Mouse (Mus musculus) hindbrain, embryonic 16.5 days (tissue): ENCODE data around the gene Gpr87. TPM values are rescaled to one million over a fixed set of nuclear protein-coding genes. Genes with fewer than 3 reads are reported as not detected.

Experiments
- ATAC-seq: fragments of 200-750 bp; cut with Nextera tagmentation; 2 replicates; pipeline ENCODE4 v1.8.0; 2017; ENCODE audit warnings: moderate TSS enrichment, moderate library complexity
- H3K27ac ChIP-seq: fragments of 300-500 bp; sonication (generic); 2 replicates; pipeline ENCODE4 v1.5.1; 2014; ENCODE audit warnings: low read depth, mild to moderate bottlenecking, control low read depth, low read length, moderate library complexity
- H3K27me3 ChIP-seq: fragments of 300-500 bp; sonication (generic); replicated peaks from 2 replicates; pipeline ENCODE4 v1.6.1; 2014; ENCODE audit warnings: low read length; ENCODE audit not compliant: control insufficient read depth, insufficient read depth
- H3K36me3 ChIP-seq: fragments of 300-500 bp; sonication (generic); 2 replicates; pipeline ENCODE4 v1.6.1; 2014; ENCODE audit warnings: mild to moderate bottlenecking, low read length, moderate library complexity, mixed read lengths; ENCODE audit not compliant: control insufficient read depth, insufficient read depth
- H3K4me1 ChIP-seq: fragments of 300-500 bp; sonication (generic); 2 replicates; pipeline ENCODE4 v1.6.1; 2014; ENCODE audit warnings: low read depth, low read length; ENCODE audit not compliant: control insufficient read depth, insufficient read depth
- H3K4me2 ChIP-seq: fragments of 300-500 bp; sonication (generic); 2 replicates; pipeline ENCODE4 v1.6.1; 2014; ENCODE audit warnings: mild to moderate bottlenecking, low read length, control low read depth, moderate library complexity
- H3K4me3 ChIP-seq: fragments of 300-500 bp; sonication (generic); 2 replicates; pipeline ENCODE4 v1.5.1; 2014; ENCODE audit warnings: mild to moderate bottlenecking, low read length, control low read depth, moderate library complexity
- H3K9ac ChIP-seq: fragments of 300-500 bp; sonication (generic); 2 replicates; pipeline ENCODE4 v1.6.1; 2014; ENCODE audit warnings: low read depth, mild to moderate bottlenecking, control low read depth, low read length, moderate library complexity
- H3K9me3 ChIP-seq: fragments of 300-500 bp; sonication (generic); 2 replicates; pipeline ENCODE4 v1.6.1; 2014; ENCODE audit warnings: mild to moderate bottlenecking, low read length, moderate library complexity; ENCODE audit not compliant: control insufficient read depth
- WGBS: fragments of 180-500 bp; shearing (Covaris S2); extraction: QIAGEN DNeasy Blood & Tissue Kit; methylation state at CpG from one replicate; pipeline ENCODE4 v1.1.7; 2014; 5-methylcytosine and 5-hydroxymethylcytosine counted together
- polyA plus RNA-seq: library from polyadenylated mRNA; unstranded; fragments of >200 nt; fragmentation: Nextera tagmentation; extraction: Ambion mirVana; gene quantifications from 2 replicates; pipeline ENCODE4 v1.2.1, GENCODE M21; 2015

Gpr87 gene
- polyA plus RNA-seq, 1 experiment from 2014 or later, result 0.18 TPM

DNA sequence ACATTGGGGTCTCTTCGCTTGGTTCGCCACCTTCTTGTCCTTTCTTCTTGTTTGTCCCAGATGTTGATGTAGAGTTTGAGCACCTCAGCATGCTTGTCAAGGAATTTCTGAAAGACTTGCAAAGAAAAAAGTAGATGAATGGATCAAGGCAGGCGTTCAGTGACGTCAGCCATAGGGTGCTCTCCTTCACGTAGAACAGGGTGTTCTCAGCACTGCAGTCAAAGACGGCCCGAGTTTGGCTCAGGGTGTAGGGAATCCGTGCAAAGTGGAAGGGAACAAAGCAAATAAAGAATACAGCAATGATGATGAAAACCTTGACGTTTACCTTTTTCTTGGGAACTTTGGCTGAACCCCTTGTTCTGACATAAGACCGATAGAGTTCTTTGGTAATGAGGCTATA, 22.3 kb upstream of the Gpr87 start:
- Histone ChIP-seq H3K9me3 (no peaks in the 10 kb centered on the region), H3K9ac (no peak overlapping the region), H3K4me2 (no peak overlapping the region), H3K36me3 (no peaks in the 10 kb centered on the region), H3K27me3 (no peaks in the 10 kb centered on the region), H3K27ac (no peak overlapping the region), H3K4me1 (no peaks in the 10 kb centered on the region), H3K4me3 (no peak overlapping the region)
- ATAC-seq, result no peak
- 96% methylated on average over 10 of the region's 10 CpGs for WGBS

DNA sequence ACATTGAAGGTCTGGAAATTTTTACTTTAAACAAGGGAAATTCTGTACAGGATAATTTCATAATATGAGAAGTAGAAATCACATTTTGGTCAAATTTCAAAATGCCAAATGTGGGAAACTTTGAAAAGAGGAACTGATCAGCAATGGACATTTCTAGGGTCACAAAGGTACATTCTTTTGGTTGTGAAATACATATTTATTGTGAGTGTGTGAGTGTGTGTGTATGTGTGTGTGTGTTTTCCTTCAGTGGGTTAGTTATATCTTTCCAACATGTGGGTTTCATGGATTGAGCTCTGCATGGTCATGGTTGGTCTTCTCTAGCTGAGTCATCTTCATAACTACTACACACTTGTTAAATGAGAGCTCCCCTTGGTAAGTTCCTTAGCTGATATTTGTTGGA, 17.5 kb upstream of the Gpr87 start:
- no peak overlapping the region for H3K4me3 ChIP-seq
- no peaks in the 10 kb centered on the region for H3K4me1 ChIP-seq
- H3K9ac ChIP-seq, result no peak overlapping the region
- H3K27me3 ChIP-seq, result no peaks in the 10 kb centered on the region
- H3K9me3 ChIP-seq, result no peaks in the 10 kb centered on the region
- no peaks in the 10 kb centered on the region for H3K36me3 ChIP-seq
- ATAC-seq, result no peak
- H3K4me2 ChIP-seq, result no peak overlapping the region
- H3K27ac ChIP-seq, result no peak overlapping the region

DNA sequence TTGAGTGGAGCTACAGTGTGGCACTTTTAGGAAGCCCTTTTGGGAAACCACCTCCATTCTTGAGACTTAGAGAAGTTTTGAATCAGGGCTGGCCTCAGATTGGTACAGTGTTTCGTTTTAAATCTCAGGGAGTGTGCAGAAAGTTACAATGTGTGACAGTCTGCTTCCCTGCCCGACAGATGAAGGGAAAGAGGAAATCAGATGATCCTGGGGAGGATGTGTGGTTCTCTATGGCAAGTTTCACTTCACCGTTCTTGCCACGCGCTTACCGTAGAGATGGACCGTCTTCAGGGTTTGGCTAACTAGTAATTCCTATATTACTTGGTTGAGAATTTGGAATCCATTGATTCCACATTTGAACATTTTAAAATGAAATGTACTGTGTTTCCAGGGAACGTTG, 16.9 kb upstream of the Gpr87 start:
- WGBS, result 92% methylated on average over 8 of the region's 8 CpGs

DNA sequence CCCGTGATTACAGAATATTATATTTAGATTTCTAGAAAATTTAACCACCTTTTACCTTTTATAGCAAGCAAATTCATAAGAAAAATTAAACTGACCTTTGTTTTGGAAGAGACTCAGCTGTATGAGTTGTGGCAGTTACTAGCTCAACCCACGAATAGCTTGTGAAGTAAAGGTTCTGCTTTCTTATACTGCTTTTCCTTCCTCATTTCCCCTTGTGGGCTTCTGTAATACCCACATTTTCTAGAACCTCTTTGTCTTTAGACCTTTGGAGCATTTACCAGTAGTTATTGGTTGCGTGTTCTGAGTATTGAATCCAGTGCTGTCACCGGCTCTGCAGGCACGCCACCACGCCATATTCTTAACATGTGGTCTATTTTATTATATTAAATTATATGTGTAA, 15.8 kb upstream of the Gpr87 start, which contains the start of gene P2ry13:
Gene P2ry13 (minus strand): TSS at position 156 of the 400 bp plus-strand sequence.
- H3K9ac ChIP-seq, result no peak within 1 kb of the TSS
- H3K4me2 ChIP-seq, result no peak within 1 kb of the TSS
- no peak within 1 kb of the TSS for H3K27ac ChIP-seq
- WGBS, result 92% methylated on average over 6 of the region's 6 CpGs
- no peaks in the 10 kb centered on the region for H3K9me3 ChIP-seq
- H3K36me3 ChIP-seq, result no peaks in the 10 kb centered on the region
- no peak within 1 kb of the TSS for H3K4me3 ChIP-seq
- no peaks in the 10 kb centered on the region for H3K4me1 ChIP-seq
- ATAC-seq, result no peak
- no peaks in the 10 kb centered on the region for H3K27me3 ChIP-seq

More for the DNA sequence above, 16.9 kb upstream of the Gpr87 start:
- no peak for ATAC-seq
- Histone ChIP-seq H3K4me1 (no peaks in the 10 kb centered on the region), H3K4me2 (no peak overlapping the region), H3K9ac (no peak overlapping the region), H3K9me3 (no peaks in the 10 kb centered on the region), H3K27me3 (no peaks in the 10 kb centered on the region), H3K4me3 (no peak overlapping the region), H3K36me3 (no peaks in the 10 kb centered on the region), H3K27ac (no peak overlapping the region)

DNA sequence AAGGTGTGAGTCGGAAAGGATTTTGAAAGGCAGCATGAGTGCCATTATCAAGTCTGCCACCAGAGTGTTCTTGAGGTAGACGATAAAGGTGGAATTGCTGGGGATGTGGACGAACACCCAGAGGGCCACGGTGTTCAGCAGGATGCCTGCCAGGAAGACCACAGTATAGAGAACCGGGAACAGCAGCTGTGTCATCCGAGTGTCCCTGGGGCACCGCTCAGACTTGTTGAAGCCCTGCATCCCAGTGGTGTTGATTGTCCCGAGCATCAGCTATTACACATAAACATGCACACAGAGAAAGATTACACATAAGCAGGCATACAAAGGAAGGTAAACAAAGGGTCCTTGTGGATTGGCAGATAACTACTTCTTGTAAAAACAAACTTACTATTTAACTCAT, 15.2 kb upstream of the Gpr87 start:
- Histone ChIP-seq H3K9ac (no peak overlapping the region), H3K4me3 (no peak overlapping the region), H3K9me3 (no peaks in the 10 kb centered on the region), H3K4me1 (no peaks in the 10 kb centered on the region), H3K27ac (no peak overlapping the region), H3K36me3 (no peaks in the 10 kb centered on the region), H3K27me3 (no peaks in the 10 kb centered on the region), H3K4me2 (no peak overlapping the region)
- WGBS, result 75% methylated on average over 8 of the region's 8 CpGs
- no peak for ATAC-seq

DNA sequence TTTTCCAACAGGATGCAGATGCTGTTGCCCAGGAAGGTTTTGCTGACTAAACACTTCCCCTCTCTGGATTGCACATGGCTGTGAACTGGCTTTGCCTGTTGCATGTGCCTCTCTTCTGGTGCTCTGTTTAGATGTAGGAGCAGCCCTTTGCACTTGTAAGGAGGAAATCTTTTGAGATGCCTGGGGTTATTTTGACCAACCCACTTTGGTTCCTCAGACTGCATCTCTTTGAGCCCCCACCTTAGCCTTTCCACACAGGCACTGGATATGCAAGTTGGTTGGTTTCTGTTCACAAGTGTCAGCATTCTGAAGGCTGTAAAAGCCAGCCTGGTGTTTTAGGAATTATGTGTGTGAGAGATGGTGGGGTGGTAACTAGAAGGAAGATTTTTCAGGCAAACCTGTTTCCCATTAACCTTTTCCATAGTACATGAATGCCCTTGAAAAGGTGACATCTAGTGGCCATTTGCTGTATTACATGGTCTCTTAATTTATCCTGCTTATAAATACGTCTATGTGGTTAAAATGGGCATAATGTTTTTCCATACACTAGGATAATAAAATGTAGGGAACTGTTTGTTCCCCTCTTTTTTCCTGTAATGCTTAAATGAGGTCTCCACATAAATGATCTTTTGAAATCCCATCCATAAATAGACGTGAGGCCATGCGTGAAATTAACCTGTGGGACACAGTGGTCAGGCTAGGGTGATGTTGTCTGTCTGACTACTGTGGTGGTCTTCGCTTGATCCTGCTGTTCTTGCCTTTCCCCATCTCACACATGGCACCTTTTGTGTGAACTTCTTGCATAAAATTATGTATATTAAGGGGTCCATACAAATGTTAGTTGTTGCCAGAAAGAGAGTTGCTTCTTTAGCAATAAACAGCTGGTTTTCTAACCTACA, 14.0 kb upstream of the Gpr87 start:
- Histone ChIP-seq H3K27ac (no peak overlapping the region), H3K9ac (no peak overlapping the region), H3K9me3 (no peaks in the 10 kb centered on the region)

DNA sequence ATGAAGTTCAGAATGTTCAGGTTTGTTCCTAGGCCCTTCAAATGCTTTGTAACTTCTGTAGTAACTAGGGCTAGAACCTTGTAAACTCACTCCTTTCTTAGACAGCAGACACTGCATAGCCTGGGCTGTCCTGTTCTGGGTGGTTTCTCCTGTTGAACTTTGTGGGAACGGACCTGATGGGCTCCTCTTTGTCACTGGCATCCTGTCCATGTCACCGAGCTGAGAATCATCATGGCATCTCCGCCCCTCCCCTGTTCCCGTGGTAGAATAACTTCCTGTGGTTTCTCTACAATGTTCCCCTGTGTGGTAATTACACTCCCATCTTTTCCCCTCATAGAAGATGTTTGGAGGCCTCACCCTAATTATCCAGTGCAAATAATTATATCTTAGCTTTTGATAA, 11.0 kb upstream of the Gpr87 start:
- Histone ChIP-seq H3K4me3 (no peak overlapping the region), H3K36me3 (no peaks in the 10 kb centered on the region), H3K9me3 (no peaks in the 10 kb centered on the region), H3K4me2 (no peak overlapping the region), H3K27me3 (no peaks in the 10 kb centered on the region), H3K27ac (no peak overlapping the region), H3K9ac (no peak overlapping the region), H3K4me1 (no peaks in the 10 kb centered on the region)
- 78% methylated on average over 4 of the region's 4 CpGs for whole genome bisulfite sequencing
- ATAC-seq, result no peak

More for the DNA sequence above, 14.0 kb upstream of the Gpr87 start:
- ATAC-seq, result peak; percentile 69
- H3K4me2 ChIP-seq, result no peak overlapping the region
- 65% methylated on average over 4 of the region's 4 CpGs for WGBS
- no peaks in the 10 kb centered on the region for H3K4me1 ChIP-seq
- no peak overlapping the region for H3K4me3 ChIP-seq
- no peaks in the 10 kb centered on the region for H3K27me3 ChIP-seq
- no peaks in the 10 kb centered on the region for H3K36me3 ChIP-seq

DNA sequence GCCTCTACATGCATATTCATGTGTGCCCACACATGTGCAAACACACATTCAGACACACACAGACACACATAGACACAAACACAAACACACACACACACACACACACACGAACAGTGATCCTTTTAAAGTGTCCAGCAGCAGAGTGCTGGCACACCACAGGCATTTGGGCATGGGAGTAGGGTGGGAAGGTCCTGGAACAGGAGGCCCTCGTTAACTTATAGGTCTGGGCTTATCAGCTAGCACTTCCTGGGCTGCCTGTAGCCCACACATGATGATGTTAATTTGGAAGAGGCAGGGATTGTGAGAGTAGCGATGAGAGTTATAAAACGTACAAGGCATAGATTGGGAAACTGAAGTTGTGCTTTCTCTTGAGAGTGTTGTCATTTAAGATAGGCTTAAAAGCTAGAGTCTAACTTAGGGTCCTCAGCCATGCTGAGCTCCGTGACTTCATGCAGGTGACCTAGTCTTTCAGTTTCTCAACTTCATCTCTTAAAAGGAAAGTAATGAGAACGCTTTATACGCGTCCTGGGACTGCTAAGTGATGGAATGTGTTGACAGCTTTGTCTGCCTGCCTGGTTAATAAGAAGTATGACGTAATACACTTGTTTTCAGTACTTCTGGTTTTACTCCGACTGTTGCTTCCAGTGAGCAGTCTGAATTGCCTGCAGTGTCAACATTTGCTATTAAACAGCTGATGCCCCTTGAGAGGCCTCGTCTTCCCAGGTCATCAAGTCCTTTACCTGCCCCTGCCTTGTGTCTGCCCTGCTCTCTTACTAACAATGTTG, 10.0 kb upstream of the Gpr87 start:
- Histone ChIP-seq H3K27ac (no peak overlapping the region), H3K9ac (no peak overlapping the region)
- 84% methylated on average over 11 of the region's 11 CpGs for WGBS

DNA sequence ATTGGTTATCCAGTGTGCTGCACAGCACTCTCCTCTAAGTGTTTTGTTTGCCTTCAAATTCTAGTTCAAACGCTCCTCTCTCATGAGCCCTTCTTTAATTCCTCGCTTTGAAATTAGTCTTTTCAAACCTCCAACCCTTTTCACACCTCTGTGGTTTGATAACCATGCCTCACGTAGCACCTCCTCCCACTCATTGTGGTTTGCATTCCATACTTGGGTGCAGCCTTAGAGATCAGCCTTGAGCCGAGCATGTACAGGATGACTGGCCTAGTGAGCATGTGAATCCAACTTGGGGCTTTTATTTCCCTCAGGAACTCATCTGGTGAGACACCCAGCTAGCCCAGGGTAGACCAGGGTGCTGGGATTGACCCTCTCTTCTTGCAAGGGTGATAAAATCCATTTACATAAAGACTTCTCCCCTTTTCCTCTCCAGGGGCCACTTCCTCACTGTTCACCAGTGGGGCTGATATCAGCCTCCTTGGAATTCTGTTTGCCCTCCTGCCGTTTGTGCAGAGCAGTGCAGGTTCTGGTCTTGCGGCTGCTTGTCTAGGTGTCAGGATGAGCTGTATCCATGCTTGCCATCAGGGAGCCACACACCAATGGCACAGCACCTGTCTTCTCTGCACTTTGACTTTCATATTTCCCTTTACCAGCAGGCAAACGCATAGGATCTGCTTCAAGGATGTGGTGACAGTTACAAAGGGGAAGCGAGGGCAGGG, 9.1 kb upstream of the Gpr87 start:
- Histone ChIP-seq H3K4me2 (no peak overlapping the region), H3K4me1 (no peaks in the 10 kb centered on the region), H3K27ac (no peak overlapping the region), H3K36me3 (no peaks in the 10 kb centered on the region), H3K9me3 (no peaks in the 10 kb centered on the region), H3K9ac (no peak overlapping the region), H3K4me3 (no peak overlapping the region), H3K27me3 (no peaks in the 10 kb centered on the region)
- no peak for ATAC-seq
- WGBS, result 86% methylated on average over 8 of the region's 8 CpGs

More for the DNA sequence above, 10.0 kb upstream of the Gpr87 start:
- no peak overlapping the region for H3K4me2 ChIP-seq
- no peaks in the 10 kb centered on the region for H3K9me3 ChIP-seq
- H3K27me3 ChIP-seq, result no peaks in the 10 kb centered on the region
- no peaks in the 10 kb centered on the region for H3K36me3 ChIP-seq
- ATAC-seq, result no peak
- no peaks in the 10 kb centered on the region for H3K4me1 ChIP-seq
- H3K4me3 ChIP-seq, result no peak overlapping the region
